Mouse (Mus musculus) neural tube, embryonic 13.5 days (tissue): ENCODE results near the gene Pa2g4. TPM values are rescaled to one million over a fixed set of nuclear protein-coding genes. Genes with fewer than 3 reads are reported as not detected.

ENCODE experiments used
- ATAC-seq: fragments of 200-750 bp; cut with Nextera tagmentation; 2 replicates; pipeline ENCODE4 v1.8.0; 2017; ENCODE audit warnings: low read depth, mild to moderate bottlenecking, moderate TSS enrichment, moderate library complexity
- H3K27ac ChIP-seq: fragments of 300-500 bp; sonication (generic); replicated peaks from 2 replicates; pipeline ENCODE4 v1.5.1; 2015; ENCODE audit warnings: moderate library complexity, mild to moderate bottlenecking, inconsistent platforms
- H3K27me3 ChIP-seq: fragments of 300-500 bp; sonication (generic); 2 replicates; pipeline ENCODE4 v1.6.1; 2015; ENCODE audit warnings: mild to moderate bottlenecking, inconsistent platforms
- H3K36me3 ChIP-seq: fragments of 300-500 bp; sonication (generic); 2 replicates; pipeline ENCODE4 v1.6.1; 2015; ENCODE audit warnings: mild to moderate bottlenecking, inconsistent platforms
- H3K4me1 ChIP-seq: fragments of 300-500 bp; sonication (generic); replicated peaks from 2 replicates; pipeline ENCODE4 v1.6.1; 2015; ENCODE audit warnings: inconsistent platforms
- H3K4me2 ChIP-seq: fragments of 300-500 bp; sonication (generic); 2 replicates; pipeline ENCODE4 v1.6.1; 2015; ENCODE audit warnings: inconsistent platforms, mild to moderate bottlenecking, moderate library complexity
- H3K4me3 ChIP-seq: fragments of 300-500 bp; sonication (generic); 2 replicates; pipeline ENCODE4 v1.5.1; 2015; ENCODE audit warnings: mild to moderate bottlenecking, inconsistent platforms
- H3K9ac ChIP-seq: fragments of 300-500 bp; sonication (generic); 2 replicates; pipeline ENCODE4 v1.6.1; 2015; ENCODE audit warnings: moderate library complexity, mild to moderate bottlenecking, inconsistent platforms
- H3K9me3 ChIP-seq: fragments of 300-500 bp; sonication (generic); 2 replicates; pipeline ENCODE4 v1.6.1; 2016; ENCODE audit warnings: inconsistent platforms
- WGBS: fragments of 180-500 bp; shearing (Covaris S2); methylation state at CpG from one replicate; pipeline ENCODE4 v1.1.7; 2015; 5-methylcytosine and 5-hydroxymethylcytosine counted together
- polyA plus RNA-seq: library from polyadenylated mRNA; unstranded; fragments of >200 nt; fragmentation: Nextera tagmentation; extraction: Ambion mirVana; gene quantifications from 2 replicates; pipeline ENCODE4 v1.2.1, GENCODE M21; 2015

The Pa2g4 gene
- polyA plus RNA-seq, 1 experiment from 2014 or later = 124 TPM

DNA sequence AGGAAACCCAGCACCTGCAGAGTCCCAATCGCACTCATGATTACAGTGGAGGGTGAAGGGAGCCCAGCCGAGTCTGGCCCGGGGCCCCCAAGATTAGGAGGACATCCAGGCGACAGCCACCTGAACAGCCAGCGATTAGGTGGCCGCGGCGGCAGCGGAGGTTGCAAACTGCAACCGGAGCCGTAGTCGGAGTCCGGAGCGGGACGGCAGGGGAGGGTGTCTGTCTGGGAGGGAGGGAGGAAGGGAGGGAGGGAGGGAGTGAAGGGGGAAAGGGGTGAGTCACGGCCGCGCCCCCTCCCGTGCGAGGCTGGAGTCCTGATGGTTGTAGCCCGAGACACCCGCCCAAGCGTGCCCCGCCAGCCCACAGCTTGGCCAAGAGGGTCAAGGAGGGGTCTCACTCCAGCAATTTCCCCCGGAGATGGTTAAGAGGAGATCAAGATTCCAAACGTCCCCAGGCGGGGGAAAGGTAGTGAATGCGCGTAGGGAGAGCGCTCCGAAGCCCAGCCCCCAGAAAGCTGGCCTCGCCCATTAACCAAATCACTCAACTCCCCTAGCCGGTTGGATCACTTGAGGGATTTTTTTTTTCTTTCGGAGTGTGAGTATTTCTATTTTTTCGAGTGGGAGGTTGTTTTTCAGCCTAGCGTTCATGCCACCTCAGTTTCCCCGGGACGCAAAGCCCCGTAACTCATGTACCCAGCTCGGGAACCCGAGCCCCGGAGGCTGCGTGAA, 23.8 kb upstream of the Pa2g4 start, which contains the start of gene Erbb3:
Erbb3 (minus strand) TSS at position 189 of the 729 bp plus-strand sequence.
- Histone ChIP-seq H3K4me1 (peaks cover 12% of the 10 kb centered on the region), H3K9me3 (no peaks in the 10 kb centered on the region), H3K36me3 (no peaks in the 10 kb centered on the region), H3K27ac (peak within 1 kb of the TSS; percentile 49), H3K4me2 (peak within 1 kb of the TSS; percentile 90), H3K4me3 (peak within 1 kb of the TSS; percentile 63), H3K9ac (peak within 1 kb of the TSS; percentile 71), H3K27me3 (peaks cover 55% of the 10 kb centered on the region)
- under 1% methylated on average over 42 of the region's 43 CpGs for WGBS
- ATAC-seq = peak; percentile 33

GRCm38 (mm10) chr10:128588775-128589463, 23.1 kb upstream of the Pa2g4 start:
- Histone ChIP-seq H3K4me1 (peaks cover 12% of the 10 kb centered on the region), H3K9me3 (no peaks in the 10 kb centered on the region), H3K9ac (peak overlapping the region; percentile 71), H3K4me2 (peak overlapping the region; percentile 90), H3K4me3 (peak overlapping the region; percentile 63), H3K36me3 (no peaks in the 10 kb centered on the region), H3K27me3 (peaks cover 62% of the 10 kb centered on the region), H3K27ac (peak overlapping the region; percentile 33; the same call in 1 of the 2 replicates)
- ATAC-seq = peak; percentile 33
- 3% methylated on average over 23 of the region's 23 CpGs for WGBS

GRCm38 (mm10) chr10:128588136-128588535, 22.3 kb upstream of the Pa2g4 start:
- Histone ChIP-seq H3K9me3 (no peaks in the 10 kb centered on the region), H3K4me3 (peak overlapping the region; percentile 63), H3K4me2 (peak overlapping the region; percentile 90), H3K27me3 (peaks cover 66% of the 10 kb centered on the region), H3K36me3 (no peaks in the 10 kb centered on the region), H3K9ac (no peak overlapping the region), H3K4me1 (peaks cover 12% of the 10 kb centered on the region), H3K27ac (no peak overlapping the region)
- ATAC-seq = peak; percentile 24; the same call in 1 of the 2 replicates
- WGBS = 50% methylated on average over 1 of the region's 1 CpGs

- Histone ChIP-seq H3K9ac (no peak overlapping the region), H3K4me1 (peaks cover 12% of the 10 kb centered on the region), H3K9me3 (no peaks in the 10 kb centered on the region), H3K4me2 (peak overlapping the region; percentile 90), H3K36me3 (no peaks in the 10 kb centered on the region), H3K4me3 (peak overlapping the region; percentile 63), H3K27ac (peak overlapping the region; percentile 14), H3K27me3 (peaks cover 66% of the 10 kb centered on the region)
- no peak for ATAC-seq
- 57% methylated on average over 8 of the region's 8 CpGs for WGBS
Observed at GRCm38 (mm10) chr10:128587697-128588096, 21.9 kb upstream of the Pa2g4 start.

DNA sequence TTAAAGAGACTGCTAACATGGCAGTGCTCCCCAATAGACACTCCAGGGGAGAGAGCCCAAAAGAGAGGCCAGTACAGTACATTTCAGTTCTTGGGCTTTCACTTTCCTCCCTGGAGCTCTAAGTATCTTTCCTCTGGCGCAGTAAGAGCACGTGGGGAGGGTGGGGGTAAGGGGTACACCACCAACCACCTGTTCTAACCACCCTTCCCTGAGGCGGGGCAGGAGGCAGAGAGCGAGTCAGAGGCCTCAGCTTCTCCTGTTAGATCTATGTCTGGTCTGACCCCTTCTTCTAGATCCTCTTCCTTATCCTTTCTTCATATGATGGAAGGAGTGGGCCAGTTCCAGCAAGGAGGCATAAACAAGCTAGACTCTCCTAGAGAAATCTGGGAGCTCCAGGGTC, 21.3 kb upstream of the Pa2g4 start:
- H3K27ac ChIP-seq = 0 out of 2 replicates have a peak overlapping the region, but pooled peaks have one; percentile 33
- peak overlapping the region; percentile 39 for H3K4me2 ChIP-seq
- peaks cover 66% of the 10 kb centered on the region for H3K27me3 ChIP-seq
- no peaks in the 10 kb centered on the region for H3K36me3 ChIP-seq
- 54% methylated on average over 4 of the region's 4 CpGs for WGBS
- peaks cover 12% of the 10 kb centered on the region for H3K4me1 ChIP-seq
- H3K9ac ChIP-seq = no peak overlapping the region
- H3K9me3 ChIP-seq = no peaks in the 10 kb centered on the region
- peak overlapping the region; percentile 63; the same call in 1 of the 2 replicates for H3K4me3 ChIP-seq
- no peak for ATAC-seq

- Histone ChIP-seq H3K27me3 (peaks cover 66% of the 10 kb centered on the region), H3K9ac (no peak overlapping the region), H3K9me3 (no peaks in the 10 kb centered on the region), H3K4me1 (peaks cover 12% of the 10 kb centered on the region), H3K4me3 (0 out of 2 replicates have a peak overlapping the region, but pooled peaks have one; percentile 0), H3K36me3 (no peaks in the 10 kb centered on the region), H3K27ac (no peak overlapping the region), H3K4me2 (peak overlapping the region; percentile 26; the same call in 1 of the 2 replicates)
- no peak for ATAC-seq
- 9% methylated on average over 1 of the region's 1 CpGs for WGBS
Observed at GRCm38 (mm10) chr10:128586546-128586945, 20.8 kb upstream of the Pa2g4 start.

DNA sequence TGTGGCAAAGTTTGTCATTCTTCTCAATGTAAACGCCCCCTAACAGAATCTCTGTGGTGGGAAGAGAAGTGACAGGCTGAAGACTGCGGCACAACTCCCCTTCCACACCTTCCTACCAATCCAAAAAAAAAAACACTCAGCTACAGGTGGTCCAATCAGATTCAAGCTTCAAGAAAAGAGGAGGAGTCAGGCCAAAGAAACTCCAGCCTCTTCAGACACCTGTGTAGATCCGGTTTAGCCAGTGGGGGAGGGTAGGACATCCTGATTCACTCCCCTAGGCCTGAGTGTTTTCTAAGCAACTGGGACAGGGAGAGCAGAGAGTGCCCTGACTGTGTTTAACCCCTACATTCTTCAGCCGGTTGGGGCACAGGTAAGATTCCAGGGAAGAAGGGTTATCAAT, 18.6 kb upstream of the Pa2g4 start:
- H3K27me3 ChIP-seq = peaks cover 56% of the 10 kb centered on the region
- WGBS = 7% methylated on average over 4 of the region's 4 CpGs
- H3K4me3 ChIP-seq = no peak overlapping the region
- H3K36me3 ChIP-seq = no peaks in the 10 kb centered on the region
- ATAC-seq = no peak
- H3K4me2 ChIP-seq = no peak overlapping the region
- H3K27ac ChIP-seq = no peak overlapping the region
- H3K9ac ChIP-seq = no peak overlapping the region
- H3K4me1 ChIP-seq = peaks cover 6% of the 10 kb centered on the region
- H3K9me3 ChIP-seq = no peaks in the 10 kb centered on the region

DNA sequence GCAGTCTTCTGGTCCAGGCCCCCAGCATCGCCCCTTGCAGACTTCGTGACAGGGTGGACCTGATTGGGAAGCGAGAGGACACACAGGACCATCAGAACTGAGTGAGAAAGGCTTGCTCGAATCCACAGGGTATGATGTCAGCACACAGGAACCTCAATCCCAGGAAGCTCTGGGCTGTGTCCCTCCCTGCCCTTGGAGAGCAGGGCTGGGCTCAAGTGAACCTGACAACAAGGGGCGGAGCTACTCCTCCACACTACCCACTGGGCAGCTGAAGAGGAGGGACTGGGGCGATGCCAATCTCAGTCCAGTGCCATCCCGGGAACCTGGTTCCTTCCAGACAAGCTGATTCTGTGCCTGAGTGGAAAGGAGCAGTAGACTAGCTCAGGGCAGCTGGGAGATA, 17.9 kb upstream of the Pa2g4 start:
- Histone ChIP-seq H3K27ac (no peak overlapping the region), H3K9me3 (no peaks in the 10 kb centered on the region), H3K27me3 (peaks cover 49% of the 10 kb centered on the region), H3K4me1 (no peaks in the 10 kb centered on the region), H3K9ac (no peak overlapping the region; the same call in 1 of the 2 replicates), H3K4me3 (no peak overlapping the region), H3K4me2 (no peak overlapping the region), H3K36me3 (no peaks in the 10 kb centered on the region)
- no peak for ATAC-seq
- WGBS = 23% methylated on average over 7 of the region's 7 CpGs

- no peak for ATAC-seq
- no peaks in the 10 kb centered on the region for H3K9me3 ChIP-seq
- WGBS = 93% methylated on average over 4 of the region's 4 CpGs
- H3K4me2 ChIP-seq = no peak overlapping the region
- H3K36me3 ChIP-seq = no peaks in the 10 kb centered on the region
- H3K27me3 ChIP-seq = peaks cover 12% of the 10 kb centered on the region
- H3K4me1 ChIP-seq = no peaks in the 10 kb centered on the region
- no peak overlapping the region for H3K9ac ChIP-seq
- H3K27ac ChIP-seq = no peak overlapping the region
- H3K4me3 ChIP-seq = no peak overlapping the region
Observed at GRCm38 (mm10) chr10:128579731-128580130, 13.9 kb upstream of the Pa2g4 start.

GRCm38 (mm10) chr10:128579298-128579697, 13.5 kb upstream of the Pa2g4 start:
- H3K9ac ChIP-seq = no peak overlapping the region
- peaks cover 8% of the 10 kb centered on the region for H3K27me3 ChIP-seq
- H3K4me3 ChIP-seq = no peak overlapping the region
- H3K36me3 ChIP-seq = no peaks in the 10 kb centered on the region
- no peak overlapping the region for H3K4me2 ChIP-seq
- 86% methylated on average over 3 of the region's 3 CpGs for WGBS
- no peaks in the 10 kb centered on the region for H3K4me1 ChIP-seq
- no peaks in the 10 kb centered on the region for H3K9me3 ChIP-seq
- no peak overlapping the region for H3K27ac ChIP-seq
- no peak for ATAC-seq

GRCm38 (mm10) chr10:128578330-128578729, 12.5 kb upstream of the Pa2g4 start:
- no peak overlapping the region for H3K27ac ChIP-seq
- H3K4me2 ChIP-seq = no peak overlapping the region
- ATAC-seq = no peak
- no peak overlapping the region for H3K4me3 ChIP-seq
- H3K4me1 ChIP-seq = no peaks in the 10 kb centered on the region
- no peak overlapping the region for H3K9ac ChIP-seq
- H3K9me3 ChIP-seq = no peaks in the 10 kb centered on the region
- WGBS = 79% methylated on average over 11 of the region's 11 CpGs
- no peaks in the 10 kb centered on the region for H3K36me3 ChIP-seq
- no peaks in the 10 kb centered on the region for H3K27me3 ChIP-seq

GRCm38 (mm10) chr10:128575063-128575462, 9.3 kb upstream of the Pa2g4 start:
- H3K9ac ChIP-seq = no peak overlapping the region
- WGBS = 92% methylated on average over 2 of the region's 2 CpGs
- no peak overlapping the region for H3K27ac ChIP-seq
- no peaks in the 10 kb centered on the region for H3K27me3 ChIP-seq
- H3K4me3 ChIP-seq = no peak overlapping the region
- no peaks in the 10 kb centered on the region for H3K36me3 ChIP-seq
- no peak overlapping the region for H3K4me2 ChIP-seq
- no peaks in the 10 kb centered on the region for H3K9me3 ChIP-seq
- ATAC-seq = no peak
- H3K4me1 ChIP-seq = no peaks in the 10 kb centered on the region
